Mouse (Mus musculus): ENCODE measurements at regions not wholly inside any gene's neighbourhood (a gene's known extent, or its start where the extent isn't known, plus 50 kb on each side); places are given as distances from the start of the nearest gene placed in this dataset.

DNA sequence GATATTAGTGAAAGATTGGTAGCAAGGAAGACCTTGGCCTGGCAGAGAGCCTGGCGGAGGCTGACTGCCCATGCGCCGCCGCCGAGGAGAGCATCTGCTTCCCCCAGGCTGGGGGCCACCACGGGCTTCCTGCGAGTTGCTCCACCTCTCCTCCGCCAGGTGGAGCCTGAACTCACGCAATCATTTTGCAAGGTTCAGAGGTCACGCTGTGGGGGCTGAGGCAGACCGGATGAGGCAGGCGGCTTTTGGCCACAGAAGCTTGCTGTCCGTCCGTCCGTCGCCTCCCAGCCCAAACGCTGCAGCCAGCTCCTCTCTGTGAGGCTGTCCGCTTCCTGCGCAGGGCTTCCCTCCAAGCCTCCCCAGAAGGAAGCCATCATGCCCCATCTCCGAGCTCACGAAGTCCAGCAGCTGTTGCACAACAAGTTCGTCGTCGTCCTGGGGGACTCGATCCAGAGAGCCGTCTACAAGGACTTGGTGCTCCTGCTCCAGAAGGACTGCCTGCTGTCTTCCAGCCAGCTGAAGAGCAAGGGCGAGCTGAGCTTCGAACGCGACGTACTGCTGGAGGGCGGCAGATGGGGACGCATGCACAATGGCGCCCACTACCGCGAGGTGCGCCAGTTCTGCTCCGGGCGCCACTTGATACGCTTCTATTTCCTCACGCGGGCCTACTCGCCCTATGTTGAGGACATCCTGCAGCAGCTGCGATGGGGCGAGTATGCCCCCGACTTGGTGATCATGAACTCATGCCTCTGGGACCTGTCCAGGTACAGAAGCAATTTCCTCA, 269.3 kb upstream of the Erbb4 start:
- ATAC-seq (replicated peaks; ENCODE audit: poor library complexity), result no peak

DNA sequence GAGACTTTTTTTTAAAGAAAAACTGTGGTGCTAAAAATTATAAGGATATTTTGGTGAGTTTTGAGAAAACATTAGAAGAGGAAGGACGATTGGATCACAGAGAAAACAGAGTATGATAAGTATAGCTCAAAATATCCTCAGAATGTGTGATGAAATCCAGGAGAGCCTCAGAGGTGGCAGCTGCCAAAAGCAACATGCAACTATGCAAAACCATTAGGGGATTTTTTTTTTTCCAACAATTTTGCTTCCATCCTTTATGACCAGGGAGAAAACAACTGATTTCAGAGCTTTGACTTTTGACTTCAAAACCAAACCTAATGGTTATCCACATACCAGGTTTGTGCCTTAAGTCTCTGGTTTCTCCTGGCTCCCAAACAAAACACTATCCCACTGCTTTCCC, 267.4 kb upstream of the Erbb4 start:
- ATAC-seq (replicated peaks; ENCODE audit: poor library complexity), result no peak

- ATAC-seq (replicated peaks; ENCODE audit: poor library complexity), result peak; percentile 68
Observed at GRCm38 (mm10) chr1:69370078-69370477, 262.2 kb upstream of the Erbb4 start.

- no peak for ATAC-seq (replicated peaks; ENCODE audit: poor library complexity)
Observed at GRCm38 (mm10) chr1:69367531-69367930, 259.7 kb upstream of the Erbb4 start.

- ATAC-seq (replicated peaks; ENCODE audit: poor library complexity), result peak; percentile 72
Observed at GRCm38 (mm10) chr1:69364069-69364468, 256.2 kb upstream of the Erbb4 start.

- ATAC-seq (replicated peaks; ENCODE audit: poor library complexity), result peak; percentile 85
Observed at GRCm38 (mm10) chr1:69357548-69357947, 249.7 kb upstream of the Erbb4 start.

- no peak for ATAC-seq (replicated peaks; ENCODE audit: poor library complexity)
Observed at GRCm38 (mm10) chr1:69350417-69350816, 242.6 kb upstream of the Erbb4 start.

DNA sequence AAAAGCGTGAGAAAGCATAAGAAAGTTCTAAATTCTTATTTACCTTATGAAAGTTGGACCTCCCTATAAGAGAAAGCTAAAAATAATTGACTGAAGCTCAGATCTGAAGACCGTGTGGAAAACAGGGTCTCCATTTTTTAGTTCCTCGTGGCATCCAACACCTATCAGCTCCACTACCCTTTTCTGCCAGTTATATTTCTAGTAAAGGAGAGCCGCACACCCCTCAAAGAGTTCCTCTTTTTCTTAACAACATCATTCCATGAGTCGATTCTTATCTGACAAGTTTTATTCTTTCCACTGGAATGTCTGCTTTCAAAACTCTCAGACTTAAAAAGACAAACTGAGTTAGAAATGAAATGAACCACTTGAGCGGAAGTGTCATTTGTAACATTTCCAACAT, 242.0 kb upstream of the Erbb4 start:
- peak; percentile 72 for ATAC-seq (replicated peaks; ENCODE audit: poor library complexity)

DNA sequence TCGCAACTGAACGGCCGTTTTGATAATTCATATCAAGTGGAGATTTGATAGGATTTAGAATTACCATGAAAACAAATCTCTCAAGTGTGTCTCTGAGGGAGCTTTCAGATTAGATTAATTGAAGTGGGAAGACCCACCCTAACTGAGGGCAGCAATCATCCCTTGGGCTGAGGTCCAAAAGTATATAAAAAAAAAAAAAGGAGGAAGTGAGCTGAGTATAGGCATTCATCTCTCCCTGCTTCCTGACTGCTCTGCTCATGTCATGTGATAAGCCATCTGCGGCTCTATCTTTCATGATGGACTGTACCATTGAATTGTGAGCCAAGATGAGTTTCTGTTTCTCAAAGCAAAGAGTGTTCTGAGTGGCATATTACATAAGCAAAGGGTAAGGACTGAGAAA, 234.2 kb upstream of the Erbb4 start:
- ATAC-seq (replicated peaks; ENCODE audit: poor library complexity), result 0 out of 2 replicates have a peak, but pooled peaks have one; percentile 42

DNA sequence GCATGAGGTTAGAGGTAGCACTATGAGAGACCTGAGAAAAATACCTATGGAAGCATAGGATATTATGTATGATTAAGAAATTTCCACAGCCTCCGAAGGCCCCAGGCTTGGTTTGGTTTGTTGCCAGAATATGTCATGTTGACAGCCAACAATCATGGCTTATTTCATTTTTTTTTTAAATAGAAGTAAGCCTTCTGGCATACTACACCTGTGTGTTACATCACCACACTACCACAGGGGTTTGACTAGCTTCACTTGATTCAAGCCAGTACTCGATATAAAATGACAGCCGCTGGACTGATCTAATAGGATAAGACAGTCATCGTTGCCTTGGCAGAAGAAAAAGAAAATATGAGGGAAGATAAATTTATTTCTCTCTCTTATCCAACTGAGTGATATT, 232.6 kb upstream of the Erbb4 start:
- ATAC-seq (replicated peaks; ENCODE audit: poor library complexity), result no peak

DNA sequence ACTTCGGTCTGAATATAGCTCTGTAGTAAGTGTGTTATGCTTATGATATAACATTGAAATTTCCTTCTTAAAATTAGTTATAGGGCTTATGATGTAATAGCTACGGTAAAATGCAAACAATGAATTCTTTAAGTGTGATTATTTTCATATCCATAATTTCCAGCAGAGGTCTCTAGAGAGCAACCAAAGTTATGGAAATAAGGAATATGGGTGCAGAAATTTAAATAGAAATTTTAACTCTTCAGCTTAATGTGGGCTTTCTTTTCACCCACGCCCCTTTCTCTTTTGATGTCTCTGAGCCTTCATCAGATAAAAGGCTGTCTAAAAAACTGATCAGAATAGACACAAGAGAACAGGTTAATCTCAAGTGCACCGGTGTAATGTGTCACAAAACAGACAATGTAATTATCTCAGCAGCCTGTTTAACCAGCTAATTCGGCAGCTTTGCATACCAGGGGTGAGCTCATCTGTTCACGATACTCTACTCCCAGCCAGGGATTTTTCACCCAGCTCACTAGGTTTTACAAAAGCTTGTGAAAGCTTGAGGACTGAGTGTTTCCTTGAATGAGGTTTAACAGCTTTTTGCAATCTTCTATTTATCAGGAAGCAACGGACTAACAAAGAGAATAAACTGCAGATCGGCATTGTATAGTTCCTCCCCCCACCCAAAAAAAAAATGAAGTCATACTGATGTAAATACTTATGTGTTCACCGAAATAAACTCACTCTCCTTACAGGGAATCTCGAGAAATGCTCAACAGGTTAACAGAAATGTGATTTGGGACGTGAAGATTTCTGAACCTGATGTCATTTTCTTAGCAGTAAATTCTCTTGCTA, 223.8 kb upstream of the Erbb4 start:
- peak; percentile 90 for ATAC-seq (replicated peaks; ENCODE audit: poor library complexity)

- no peak for ATAC-seq (replicated peaks; ENCODE audit: poor library complexity)
Observed at GRCm38 (mm10) chr1:69329399-69329798, 221.5 kb upstream of the Erbb4 start.

DNA sequence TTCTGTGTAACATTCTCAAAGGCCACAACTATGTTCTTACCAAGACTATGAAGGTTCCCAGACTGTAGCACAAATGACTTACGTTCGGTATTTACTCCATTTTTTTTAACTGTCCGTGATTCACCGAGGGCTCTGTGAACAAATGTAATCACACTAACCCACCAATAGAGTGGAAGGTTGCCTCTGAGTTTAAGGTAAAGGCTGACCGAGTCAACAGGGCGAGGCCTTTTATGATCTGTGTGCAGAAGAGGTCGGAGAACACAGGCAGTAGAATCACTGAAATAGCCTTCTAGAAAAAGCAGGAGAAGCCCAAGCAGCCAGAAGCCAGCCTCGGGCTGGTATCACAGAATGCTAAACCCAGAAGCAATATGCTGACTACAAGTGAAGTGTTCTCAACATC, 218.9 kb upstream of the Erbb4 start:
- ATAC-seq (replicated peaks; ENCODE audit: poor library complexity), result no peak

DNA sequence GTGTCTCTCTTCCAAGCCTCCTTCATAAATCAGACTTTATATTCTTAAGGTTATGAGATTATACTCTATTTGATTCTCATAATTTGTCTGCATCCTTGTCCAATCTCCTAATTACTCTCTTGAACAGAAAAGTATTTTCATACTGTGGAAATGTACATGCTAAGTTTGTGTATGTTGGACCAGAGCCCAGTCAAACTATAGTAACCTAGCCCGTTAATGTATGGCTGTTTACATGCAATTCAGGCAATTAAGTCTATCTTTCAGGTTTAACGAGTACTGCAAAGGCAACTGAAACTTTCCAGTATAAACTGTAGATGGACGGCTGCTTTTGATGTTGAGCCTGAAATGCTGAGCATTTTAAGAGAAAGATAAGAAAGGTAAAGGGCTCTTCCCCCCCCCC, 211.7 kb upstream of the Erbb4 start:
- ATAC-seq (replicated peaks; ENCODE audit: poor library complexity), result no peak

DNA sequence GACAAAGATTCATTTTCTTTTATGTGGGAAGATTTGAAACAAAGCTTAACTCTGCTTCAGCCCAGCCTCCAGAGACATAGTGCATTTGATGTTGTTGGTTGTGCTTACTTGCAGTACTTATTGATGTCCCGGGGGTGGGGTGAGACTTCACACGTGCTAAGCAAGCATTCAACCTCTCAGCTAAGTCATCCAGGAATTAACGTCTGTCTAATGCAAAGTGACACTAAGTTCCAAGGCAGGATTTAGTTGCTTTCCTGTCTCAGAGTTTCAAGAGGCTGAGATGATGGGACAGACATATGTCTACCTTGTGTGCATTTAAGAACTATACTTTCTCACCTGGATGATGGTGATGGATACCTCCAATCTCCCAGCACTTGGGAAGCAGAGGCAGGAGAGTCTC, 189.0 kb upstream of the Erbb4 start:
- ATAC-seq (replicated peaks; ENCODE audit: poor library complexity), result no peak

- peak; percentile 63 for ATAC-seq (replicated peaks; ENCODE audit: poor library complexity)
Observed at GRCm38 (mm10) chr1:69291329-69291728, 183.5 kb upstream of the Erbb4 start.

- no peak for ATAC-seq (replicated peaks; ENCODE audit: poor library complexity)
Observed at GRCm38 (mm10) chr1:69286374-69286773, 178.5 kb upstream of the Erbb4 start.

- no peak for ATAC-seq (replicated peaks; ENCODE audit: poor library complexity)
Observed at GRCm38 (mm10) chr1:69277428-69277827, 169.6 kb upstream of the Erbb4 start.

DNA sequence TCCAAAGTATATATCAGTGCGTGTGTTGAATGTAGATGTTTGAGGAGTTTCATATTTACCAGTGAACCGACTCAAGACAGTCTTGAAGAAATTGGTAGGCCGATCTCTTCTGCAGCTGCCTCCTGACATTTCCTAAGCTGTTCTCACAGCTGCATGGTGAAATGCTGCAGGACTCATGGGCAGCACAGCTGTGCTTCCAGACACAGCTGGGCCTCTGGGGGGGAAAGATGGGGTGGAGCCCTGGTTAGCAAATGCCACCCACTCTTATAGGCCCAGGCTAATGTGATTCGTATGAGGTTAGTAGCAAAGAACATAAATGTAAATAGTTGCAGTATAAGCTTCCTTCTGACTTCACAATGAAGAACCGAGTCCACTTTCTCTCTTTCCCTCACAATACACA, 139.8 kb upstream of the Erbb4 start:
- ATAC-seq (replicated peaks; ENCODE audit: poor library complexity), result no peak

- no peak for ATAC-seq (replicated peaks; ENCODE audit: poor library complexity)
Observed at GRCm38 (mm10) chr1:69242289-69242909, 134.5 kb upstream of the Erbb4 start.

DNA sequence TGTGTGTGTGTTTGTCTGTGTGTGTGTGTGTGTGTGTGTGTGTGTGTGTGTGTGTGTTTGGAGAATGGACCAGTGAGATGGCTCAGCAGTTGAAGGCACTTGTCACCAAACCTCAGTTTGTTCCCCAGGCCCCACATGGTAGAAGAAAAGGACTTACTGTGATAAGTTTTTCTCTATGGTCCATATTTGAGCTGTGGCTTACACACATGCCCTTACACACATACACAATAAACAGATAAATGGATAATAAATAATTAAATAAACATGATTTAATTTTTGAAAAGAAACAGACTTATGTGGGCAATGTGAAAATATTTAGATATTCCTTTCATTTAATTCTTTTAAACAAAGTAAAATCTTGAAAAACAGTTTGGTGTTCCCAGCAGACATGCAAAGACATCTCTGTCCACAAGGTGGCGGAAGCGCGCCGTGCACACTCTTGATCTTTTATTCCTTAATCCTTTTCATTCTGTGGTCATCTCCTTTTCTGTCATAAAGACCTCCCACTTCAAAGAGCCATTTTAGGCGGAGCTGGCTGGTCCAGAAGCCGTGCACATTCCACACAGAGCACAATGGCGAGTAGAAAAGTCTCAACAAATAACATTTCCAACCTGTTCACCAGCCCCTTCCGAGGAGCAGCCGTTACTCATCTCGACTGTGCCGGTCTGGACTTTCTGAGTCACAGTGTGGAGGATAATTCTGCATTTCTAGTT, 133.8 kb upstream of the Erbb4 start:
- peak; percentile 100 for ATAC-seq (replicated peaks; ENCODE audit: poor library complexity)

Measured in megakaryocyte progenitor cell, adult 5-6 weeks (primary cell).